Mouse (Mus musculus) CD4-positive, CD25-positive, alpha-beta regulatory T cell, adult 4 months (primary cell): Measurements from ENCODE around the gene Dact3. TPM values are rescaled to one million over a fixed set of nuclear protein-coding genes. Genes with fewer than 3 reads are reported as not detected.

Experiments
- ATAC-seq: one replicate; pipeline ENCODE4 v1.8.0; 2017
- polyA plus RNA-seq, 2 experiments: library from polyadenylated mRNA; unstranded; fragments of 100-300 nt; shearing (Covaris generic); gene quantifications; one replicate each; pipeline ENCODE4 v1.2.1; 2017

Dact3 gene
- polyA plus RNA-seq, result not detected

- ATAC-seq, result no peak
Measured at GRCm38 (mm10) chr7:16875310-16875325, at the start of gene Dact3. Gene Dact3, plus strand, starts transcription at chr7:16875317.

DNA sequence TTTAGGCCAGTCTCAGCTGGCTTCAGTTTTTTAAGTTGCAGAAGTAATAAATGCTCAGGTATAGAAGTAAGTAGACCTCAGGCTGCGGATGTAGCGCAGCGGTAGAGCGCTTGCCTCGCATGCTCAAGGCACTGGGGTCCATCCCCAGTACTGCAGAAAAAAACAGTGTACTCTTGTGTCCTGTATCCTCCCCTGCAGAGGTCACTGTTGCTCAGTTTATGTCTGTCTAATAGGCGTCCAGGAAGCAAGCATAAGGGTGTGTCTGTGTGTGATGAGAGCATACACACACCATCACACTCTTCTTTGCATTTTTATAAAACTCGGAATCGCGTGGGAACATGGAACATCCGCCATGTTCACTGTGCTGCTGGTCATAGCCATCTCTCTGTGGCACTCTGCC lies 49.3 kb upstream of the Dact3 start:
- ATAC-seq, result peak; percentile 95

DNA sequence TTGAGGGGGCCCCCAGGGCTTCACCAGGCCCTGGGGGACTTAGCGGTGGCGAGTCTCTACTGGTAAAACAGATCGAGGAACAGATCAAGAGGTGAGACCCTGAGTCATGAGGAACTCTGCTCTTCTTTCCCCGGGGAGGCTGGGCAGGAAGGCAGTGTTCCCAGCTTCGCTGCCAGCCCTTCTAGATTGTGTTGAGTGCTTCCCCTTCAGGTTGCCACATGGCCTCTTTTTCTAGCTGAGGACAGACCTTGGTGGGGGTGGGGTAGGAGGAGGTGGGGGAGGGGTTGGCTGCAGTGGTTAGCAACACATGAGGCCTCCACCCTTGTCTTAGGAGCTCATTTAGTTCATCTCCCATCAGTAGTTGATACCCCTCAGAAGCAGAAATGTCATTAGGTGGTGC lies 48.5 kb upstream of the Dact3 start:
- ATAC-seq, result no peak

DNA sequence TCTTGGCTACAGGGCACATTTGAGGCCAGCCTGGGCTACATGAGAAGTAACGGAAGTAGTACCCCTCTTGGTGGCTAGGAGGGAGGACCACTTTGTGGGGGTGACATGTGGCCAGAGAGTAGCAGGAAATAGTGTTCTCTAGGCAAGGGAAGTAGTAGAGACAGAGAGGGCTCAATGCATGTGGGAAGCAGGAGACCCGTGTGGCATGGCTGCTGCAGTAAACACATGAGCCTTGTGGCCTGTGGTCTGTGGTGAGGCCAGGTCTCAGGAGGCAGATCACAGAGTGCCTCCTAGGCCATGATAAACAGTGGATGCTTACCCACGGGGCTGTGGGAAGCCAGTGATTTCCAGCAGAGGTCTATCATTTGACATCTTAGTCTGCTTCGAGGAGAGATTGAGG lies 47.8 kb upstream of the Dact3 start:
- no peak for ATAC-seq

DNA sequence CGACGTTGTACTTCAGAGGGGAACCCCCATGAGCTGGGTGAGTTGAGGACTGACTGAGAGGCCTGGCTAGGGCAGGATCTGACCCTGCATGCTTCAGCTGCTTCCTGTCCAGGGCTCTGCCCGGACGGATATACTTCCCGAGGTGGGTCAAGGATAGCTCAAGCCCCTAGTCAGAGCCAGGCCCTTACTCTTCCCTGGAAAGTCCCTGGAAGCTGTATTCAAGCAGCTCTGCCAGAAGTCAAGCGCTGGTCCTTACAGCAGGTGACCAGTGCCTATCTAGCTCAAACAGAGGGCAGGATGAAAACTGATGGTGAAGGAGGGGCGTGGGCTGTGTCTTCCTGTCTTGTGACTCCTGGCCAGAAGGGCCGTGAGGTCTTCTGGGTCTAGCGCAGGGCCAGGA lies 44.7 kb upstream of the Dact3 start:
- no peak for ATAC-seq

DNA sequence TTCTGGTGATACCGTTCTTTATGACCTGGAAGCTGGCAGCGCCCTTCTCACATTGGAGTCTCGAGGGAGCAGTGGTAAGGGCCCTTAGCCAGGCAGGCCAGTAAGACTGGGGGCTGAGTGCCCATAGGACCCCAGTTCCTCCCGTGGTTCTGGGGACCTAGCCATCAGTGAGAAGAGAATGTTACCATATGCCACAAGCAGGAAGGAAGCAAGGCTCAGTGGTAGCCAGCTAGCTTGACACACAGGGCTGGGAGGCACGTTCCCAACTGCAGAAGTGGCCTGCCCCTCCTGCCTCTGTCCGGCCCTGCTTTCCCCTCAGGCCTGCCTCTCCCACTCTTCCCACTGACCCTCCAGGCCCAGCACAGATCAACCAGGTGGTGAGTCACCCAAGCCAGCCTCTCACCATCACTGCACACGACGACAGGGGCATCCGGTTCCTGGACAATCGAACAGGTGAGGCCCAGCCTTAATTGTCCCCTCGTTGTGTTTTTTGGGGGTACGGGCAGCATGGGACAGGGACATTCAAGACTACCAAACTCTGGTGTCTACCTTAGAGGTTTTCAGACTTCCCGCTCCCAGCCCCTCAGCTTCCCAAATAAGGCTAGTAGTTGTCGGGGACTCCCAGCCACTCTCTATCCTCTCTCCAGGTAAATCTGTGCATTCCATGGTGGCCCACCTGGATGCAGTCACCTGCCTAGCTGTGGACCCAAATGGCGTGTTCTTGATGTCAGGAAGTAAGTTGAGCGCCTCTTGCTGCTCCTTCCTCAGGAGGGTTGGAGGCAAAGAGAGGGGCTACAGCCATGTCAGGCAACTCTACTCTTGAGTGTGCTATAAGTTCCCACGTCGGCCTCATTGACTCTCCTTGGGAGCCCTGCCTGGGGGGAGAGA lies 37.0 kb upstream of the Dact3 start:
- no peak for ATAC-seq

DNA sequence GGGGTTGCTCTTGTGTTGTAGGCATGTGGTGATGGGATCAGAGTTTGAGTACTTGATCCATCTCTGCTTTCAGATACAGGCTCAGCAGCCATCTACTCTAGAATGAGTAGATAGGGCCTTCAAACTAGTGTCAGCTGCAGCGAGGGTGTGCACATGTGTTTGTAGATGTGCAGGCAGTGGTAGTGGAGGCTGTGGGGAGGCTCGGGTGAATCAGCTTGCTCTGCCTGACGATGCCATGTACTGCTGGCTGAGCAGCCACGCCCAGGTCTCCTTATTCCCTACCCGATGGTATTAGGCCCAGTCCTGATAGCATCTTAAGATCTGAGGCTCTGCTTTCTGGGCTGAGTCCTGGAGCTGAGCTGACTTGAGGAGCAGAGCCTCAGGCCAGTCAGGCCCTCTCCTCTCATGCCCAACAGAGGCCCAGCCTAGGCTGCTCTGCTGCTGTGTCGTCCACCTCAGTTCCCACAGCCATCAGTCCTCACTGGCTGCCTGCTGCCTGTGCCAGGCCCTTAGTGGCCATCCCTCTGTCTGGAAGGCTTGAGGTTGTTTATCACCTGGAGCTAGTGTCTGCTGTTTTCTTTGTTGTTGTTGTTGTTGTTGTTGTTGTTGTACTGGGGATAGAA lies 36.2 kb upstream of the Dact3 start:
- ATAC-seq, result no peak

DNA sequence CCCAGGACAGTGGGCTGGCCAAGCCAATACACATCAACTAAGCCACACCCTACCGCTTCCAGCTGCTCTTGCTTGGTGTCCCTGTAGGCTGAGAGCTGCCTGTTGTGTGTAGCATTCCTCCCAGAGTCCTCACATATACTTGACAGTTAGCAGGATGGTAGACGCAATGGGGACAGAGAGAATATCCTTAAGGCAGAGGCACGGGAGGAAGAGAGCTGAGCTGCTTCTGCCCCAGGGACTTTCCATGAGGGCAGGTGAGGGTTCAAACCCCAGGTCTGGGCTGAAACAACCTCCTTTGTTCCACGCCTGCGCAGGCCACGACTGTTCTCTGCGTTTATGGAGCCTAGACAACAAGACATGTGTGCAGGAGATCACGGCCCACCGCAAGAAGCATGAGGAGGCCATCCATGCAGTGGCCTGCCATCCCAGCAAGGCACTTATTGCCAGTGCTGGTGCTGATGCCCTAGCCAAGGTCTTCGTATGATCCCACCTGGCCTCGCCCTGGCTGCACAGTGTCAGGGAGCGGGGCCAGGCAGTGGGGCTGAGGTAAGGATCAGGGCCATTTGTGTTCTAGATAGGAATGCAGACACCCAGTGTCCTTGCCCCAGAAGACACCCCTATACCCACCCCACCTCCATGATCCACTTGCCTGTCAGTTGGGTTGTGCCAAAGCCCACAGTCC lies 35.5 kb upstream of the Dact3 start:
- ATAC-seq, result no peak

GRCm38 (mm10) chr7:16840109-16840491 lies 35.0 kb upstream of the Dact3 start:
- ATAC-seq, result no peak

- no peak for ATAC-seq
Measured at GRCm38 (mm10) chr7:16841078-16841477, 34.0 kb upstream of the Dact3 start.

GRCm38 (mm10) chr7:16841561-16842560 lies 33.3 kb upstream of the Dact3 start:
- peak; percentile 67 for ATAC-seq

DNA sequence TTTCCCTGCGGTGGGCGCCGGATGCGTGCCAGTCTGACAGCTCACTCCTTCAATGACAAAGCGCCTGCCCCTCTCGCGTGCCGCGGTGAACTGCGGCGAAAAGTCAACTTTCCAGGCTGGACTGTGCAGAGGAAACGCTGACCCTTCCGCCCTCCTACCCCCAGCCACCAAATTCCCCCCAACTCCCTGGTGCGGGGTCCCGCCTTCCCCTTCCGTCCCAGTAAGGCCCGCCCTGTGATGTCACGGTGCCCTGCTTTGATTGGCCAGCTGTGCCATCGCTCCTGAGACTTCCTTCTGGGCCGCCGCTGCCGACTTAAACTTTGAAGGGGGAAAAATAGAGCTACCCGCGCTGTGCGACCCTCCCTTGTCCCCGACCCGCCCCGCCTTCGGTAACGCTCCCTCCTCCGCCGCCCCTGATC lies 32.5 kb upstream of the Dact3 start, which contains the start of gene Prkd2:
Gene Prkd2, plus strand, starts transcription at position 258 of the 419 bp plus-strand sequence.
- peak; percentile 44 for ATAC-seq

- peak; percentile 4 for ATAC-seq
Measured at GRCm38 (mm10) chr7:16843441-16844171, 31.5 kb upstream of the Dact3 start.

DNA sequence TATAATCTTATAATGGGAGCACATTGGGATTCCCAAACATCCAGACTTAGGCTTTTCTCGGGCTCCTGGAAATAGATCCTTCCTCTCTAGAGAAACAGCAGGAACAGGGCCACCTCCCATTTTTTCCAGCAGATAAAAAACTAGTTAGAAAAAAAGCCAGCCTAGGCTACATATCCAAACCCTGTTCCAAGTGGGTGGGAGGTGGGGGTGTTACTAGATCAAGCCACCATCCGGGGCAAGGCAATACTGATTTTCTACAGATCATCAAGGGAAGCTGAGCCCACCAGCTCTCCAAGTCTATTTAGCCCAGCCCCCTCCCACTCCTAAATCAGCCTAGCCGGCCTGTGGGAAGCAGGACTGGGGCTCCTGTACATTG lies 30.4 kb upstream of the Dact3 start:
- no peak for ATAC-seq

- peak; percentile 48 for ATAC-seq
Measured at GRCm38 (mm10) chr7:16845072-16845819, 29.9 kb upstream of the Dact3 start.

DNA sequence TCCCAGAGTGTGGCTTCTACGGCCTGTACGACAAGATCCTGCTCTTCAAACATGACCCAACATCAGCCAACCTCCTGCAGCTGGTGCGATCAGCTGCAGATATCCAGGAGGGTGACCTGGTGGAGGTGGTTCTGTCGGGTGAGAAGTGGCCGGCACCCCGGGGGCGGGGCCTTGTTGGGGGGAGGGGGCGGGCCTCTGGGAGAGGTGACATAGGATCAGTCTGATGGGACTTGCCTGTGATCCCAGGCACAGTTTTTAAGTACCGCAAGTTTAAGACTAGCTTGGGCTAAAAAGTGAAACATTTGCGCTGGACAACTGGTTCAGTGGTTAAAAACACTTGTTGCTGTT lies 29.3 kb upstream of the Dact3 start:
- no peak for ATAC-seq

DNA sequence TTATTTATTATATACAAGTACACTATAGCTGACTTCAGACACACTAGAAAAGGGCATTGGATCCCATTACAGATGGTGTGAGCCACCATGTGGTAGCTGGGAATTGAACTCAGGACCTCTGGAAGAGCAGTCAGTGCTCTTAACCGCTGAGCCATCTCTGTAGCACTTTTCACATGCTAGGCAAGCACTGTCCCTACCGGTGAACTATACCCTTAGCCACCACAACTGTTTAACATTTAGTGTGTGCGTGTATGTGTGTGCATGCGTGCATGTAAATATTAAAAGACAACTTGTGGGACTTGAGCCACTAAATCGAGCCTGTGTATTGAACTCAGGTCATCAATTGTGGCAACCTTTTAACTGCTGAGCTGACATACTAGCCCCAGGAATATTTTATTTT lies 28.3 kb upstream of the Dact3 start:
- ATAC-seq, result no peak

DNA sequence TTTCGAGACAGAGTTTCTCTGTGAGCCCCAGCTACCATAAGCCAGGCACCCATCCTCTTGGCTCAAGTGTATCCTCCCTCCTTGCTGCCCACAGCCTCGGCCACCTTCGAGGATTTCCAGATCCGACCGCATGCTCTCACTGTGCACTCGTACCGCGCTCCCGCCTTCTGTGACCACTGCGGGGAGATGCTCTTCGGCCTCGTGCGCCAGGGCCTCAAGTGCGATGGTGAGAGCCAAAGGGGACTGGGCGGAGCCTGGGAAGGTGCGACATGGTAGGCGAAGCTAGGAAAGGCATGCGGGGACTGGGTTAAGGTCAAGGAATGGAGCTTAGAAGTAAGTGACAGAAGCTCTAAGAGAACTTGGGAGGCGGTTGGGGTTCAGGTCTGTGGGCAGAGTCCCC lies 27.6 kb upstream of the Dact3 start:
- ATAC-seq, result no peak

GRCm38 (mm10) chr7:16848579-16848978 lies 26.5 kb upstream of the Dact3 start:
- no peak for ATAC-seq

GRCm38 (mm10) chr7:16851636-16852035 lies 23.5 kb upstream of the Dact3 start:
- ATAC-seq, result no peak

- no peak for ATAC-seq
Measured at GRCm38 (mm10) chr7:16853302-16853831, 21.8 kb upstream of the Dact3 start.
